Mouse (Mus musculus) neural tube, embryonic 11.5 days (tissue): ENCODE measurements at regions not wholly inside any gene's neighbourhood (a gene's known extent, or its start where the extent isn't known, plus 50 kb on each side); places are given as distances from the start of the nearest gene placed in this dataset.

Experiments used
- ATAC-seq: fragments of 200-750 bp; cut with Nextera tagmentation; 2 replicates; pipeline ENCODE4 v1.8.0; 2017; ENCODE audit warnings: moderate number of reproducible peaks, mild to moderate bottlenecking, moderate TSS enrichment, moderate library complexity; ENCODE audit not compliant: insufficient read depth, low FRiP score, low TSS enrichment
- DNase-seq: peaks from one replicate; pipeline ENCODE4 v3.0.0-alpha.2; 2015; ENCODE audit warnings: low spot score
- H3K27ac ChIP-seq: fragments of 300-500 bp; sonication (generic); 2 replicates; pipeline ENCODE4 v1.5.1; 2014; ENCODE audit warnings: low read depth, mild to moderate bottlenecking, low read length
- H3K27me3 ChIP-seq: fragments of 300-500 bp; sonication (generic); 2 replicates; pipeline ENCODE4 v1.6.1; 2014; ENCODE audit warnings: mild to moderate bottlenecking, low read length, mixed read lengths; ENCODE audit not compliant: control insufficient read depth, insufficient read depth
- H3K36me3 ChIP-seq: fragments of 300-500 bp; sonication (generic); 2 replicates; pipeline ENCODE4 v1.6.1; 2014; ENCODE audit warnings: mild to moderate bottlenecking, low read length, moderate library complexity, mixed read lengths; ENCODE audit not compliant: control insufficient read depth, insufficient read depth
- H3K4me1 ChIP-seq: fragments of 300-500 bp; sonication (generic); 2 replicates; pipeline ENCODE4 v1.6.1; 2014; ENCODE audit warnings: low read length, mixed read lengths; ENCODE audit not compliant: control insufficient read depth, insufficient read depth
- H3K4me2 ChIP-seq: fragments of 300-500 bp; sonication (generic); 2 replicates; pipeline ENCODE4 v1.6.1; 2014; ENCODE audit warnings: low read depth, mild to moderate bottlenecking, moderate library complexity
- H3K4me3 ChIP-seq: fragments of 300-500 bp; sonication (generic); 2 replicates; pipeline ENCODE4 v1.5.1; 2014; ENCODE audit warnings: low read depth, low read length
- H3K9ac ChIP-seq: fragments of 300-500 bp; sonication (generic); 2 replicates; pipeline ENCODE4 v1.6.1; 2014; ENCODE audit warnings: mild to moderate bottlenecking, low read length
- H3K9me3 ChIP-seq: fragments of 300-500 bp; sonication (generic); 2 replicates; pipeline ENCODE4 v1.6.1; 2016; ENCODE audit warnings: low read length; ENCODE audit not compliant: control insufficient read depth
- WGBS: fragments of 180-500 bp; shearing (Covaris S2); extraction: QIAGEN DNeasy Blood & Tissue Kit; methylation state at CpG from one replicate; pipeline ENCODE4 v1.1.7; 2014; 5-methylcytosine and 5-hydroxymethylcytosine counted together

DNA sequence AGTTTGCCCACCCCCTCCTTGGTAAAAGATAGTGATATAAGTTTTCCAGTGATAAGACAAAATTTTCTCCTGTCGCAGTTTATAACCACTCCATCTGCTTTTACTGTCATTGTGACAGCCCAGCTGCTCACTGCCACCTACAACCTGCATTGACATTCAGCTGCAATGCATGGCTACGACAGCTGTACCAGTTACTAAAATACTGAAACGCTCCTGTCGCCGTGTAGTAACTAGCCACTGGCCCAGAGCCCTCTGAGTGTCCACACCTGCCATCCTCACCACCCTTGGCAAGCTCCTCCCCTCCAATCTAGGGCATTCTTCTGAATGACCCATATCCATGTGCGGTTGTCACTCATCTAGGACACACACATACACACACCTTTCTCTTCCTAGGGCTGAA lies 286.2 kb downstream of the Bcor start:
- Histone ChIP-seq H3K4me1 (no peaks in the 10 kb centered on the region), H3K27me3 (no peaks in the 10 kb centered on the region), H3K4me3 (no peak overlapping the region), H3K36me3 (no peaks in the 10 kb centered on the region), H3K4me2 (no peak overlapping the region), H3K27ac (no peak overlapping the region), H3K9ac (no peak overlapping the region), H3K9me3 (no peaks in the 10 kb centered on the region)
- no peak for DNase-seq
- ATAC-seq: no peak
- 86% methylated on average over 6 of the region's 6 CpGs for WGBS

DNA sequence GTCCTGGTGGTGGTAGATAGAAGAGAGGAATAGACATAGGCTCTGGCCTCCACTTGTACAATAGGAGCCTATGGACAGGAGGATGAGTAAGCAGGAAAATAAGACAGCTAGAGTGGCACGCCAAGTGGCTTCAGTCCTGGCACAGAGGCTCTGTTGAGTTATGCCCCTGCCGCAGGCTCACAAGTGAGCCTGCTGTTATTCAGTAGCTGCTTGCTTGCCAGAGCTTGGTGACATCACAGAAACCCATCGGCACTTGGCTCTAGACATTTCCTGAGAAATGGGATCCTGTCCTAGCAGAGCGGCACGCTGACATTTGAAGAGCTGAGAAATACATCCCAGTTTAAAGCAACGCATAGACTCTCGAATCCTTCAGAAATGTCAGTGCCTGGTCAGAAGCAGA lies 283.5 kb downstream of the Bcor start:
- 92% methylated on average over 7 of the region's 7 CpGs for WGBS

DNA sequence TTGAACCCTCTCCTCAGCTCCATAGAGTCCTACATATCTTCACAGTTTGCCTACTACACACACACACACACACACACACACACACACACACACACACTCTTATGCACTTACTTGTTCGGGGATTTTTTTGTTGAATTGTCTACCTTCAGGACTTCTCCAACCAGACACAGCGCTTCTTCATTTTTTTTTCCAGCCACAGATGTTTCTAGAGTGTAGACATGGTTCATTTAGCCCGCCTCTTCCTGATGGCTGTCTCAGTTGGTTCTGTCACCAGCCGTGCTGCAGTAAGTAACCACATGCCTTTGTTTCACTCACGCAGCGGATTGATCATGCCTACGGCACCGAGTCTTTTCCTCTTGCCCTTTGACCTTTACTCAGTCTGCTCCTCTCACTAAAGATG lies 282.1 kb downstream of the Bcor start:
- Histone ChIP-seq H3K9me3 (no peaks in the 10 kb centered on the region), H3K4me2 (no peak overlapping the region), H3K4me1 (no peaks in the 10 kb centered on the region), H3K4me3 (no peak overlapping the region), H3K27ac (no peak overlapping the region), H3K27me3 (no peaks in the 10 kb centered on the region), H3K9ac (no peak overlapping the region), H3K36me3 (no peaks in the 10 kb centered on the region)
- 54% methylated on average over 8 of the region's 8 CpGs for WGBS
- DNase-seq (no peak), ATAC-seq (no peak)

More for the DNA sequence above, 283.5 kb downstream of the Bcor start:
- Histone ChIP-seq H3K4me3 (no peak overlapping the region), H3K9ac (no peak overlapping the region), H3K27me3 (no peaks in the 10 kb centered on the region), H3K4me2 (no peak overlapping the region), H3K36me3 (no peaks in the 10 kb centered on the region), H3K9me3 (no peaks in the 10 kb centered on the region), H3K27ac (no peak overlapping the region), H3K4me1 (no peaks in the 10 kb centered on the region)
- DNase-seq (no peak), ATAC-seq (no peak)

DNA sequence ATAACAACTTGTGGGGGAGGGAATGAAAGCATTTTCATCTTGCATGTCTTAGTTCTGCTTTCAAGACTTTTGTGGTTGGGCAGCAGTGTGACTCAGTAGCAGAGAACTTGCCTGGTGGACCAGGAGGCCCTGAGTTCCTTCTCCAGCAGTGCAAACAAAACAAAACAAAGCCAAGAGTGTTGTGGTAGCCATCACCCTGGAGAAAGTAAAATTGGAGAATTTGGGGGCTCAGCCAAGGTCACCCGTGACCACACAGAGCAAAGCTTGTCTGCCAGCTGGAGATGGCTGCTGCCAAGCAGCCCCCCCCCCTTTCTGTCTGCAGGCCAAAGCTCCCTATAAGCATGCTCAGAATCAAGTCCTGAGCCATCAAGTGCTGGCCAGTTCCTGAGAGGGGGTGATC lies 279.2 kb downstream of the Bcor start:
- ATAC-seq (no peak), DNase-seq (no peak)
- no peak overlapping the region for H3K9ac ChIP-seq
- no peaks in the 10 kb centered on the region for H3K36me3 ChIP-seq
- no peaks in the 10 kb centered on the region for H3K4me1 ChIP-seq
- no peak overlapping the region for H3K27ac ChIP-seq
- 89% methylated on average over 1 of the region's 1 CpGs for WGBS
- H3K4me2 ChIP-seq: no peak overlapping the region
- no peak overlapping the region for H3K4me3 ChIP-seq
- H3K9me3 ChIP-seq: no peaks in the 10 kb centered on the region
- no peaks in the 10 kb centered on the region for H3K27me3 ChIP-seq

DNA sequence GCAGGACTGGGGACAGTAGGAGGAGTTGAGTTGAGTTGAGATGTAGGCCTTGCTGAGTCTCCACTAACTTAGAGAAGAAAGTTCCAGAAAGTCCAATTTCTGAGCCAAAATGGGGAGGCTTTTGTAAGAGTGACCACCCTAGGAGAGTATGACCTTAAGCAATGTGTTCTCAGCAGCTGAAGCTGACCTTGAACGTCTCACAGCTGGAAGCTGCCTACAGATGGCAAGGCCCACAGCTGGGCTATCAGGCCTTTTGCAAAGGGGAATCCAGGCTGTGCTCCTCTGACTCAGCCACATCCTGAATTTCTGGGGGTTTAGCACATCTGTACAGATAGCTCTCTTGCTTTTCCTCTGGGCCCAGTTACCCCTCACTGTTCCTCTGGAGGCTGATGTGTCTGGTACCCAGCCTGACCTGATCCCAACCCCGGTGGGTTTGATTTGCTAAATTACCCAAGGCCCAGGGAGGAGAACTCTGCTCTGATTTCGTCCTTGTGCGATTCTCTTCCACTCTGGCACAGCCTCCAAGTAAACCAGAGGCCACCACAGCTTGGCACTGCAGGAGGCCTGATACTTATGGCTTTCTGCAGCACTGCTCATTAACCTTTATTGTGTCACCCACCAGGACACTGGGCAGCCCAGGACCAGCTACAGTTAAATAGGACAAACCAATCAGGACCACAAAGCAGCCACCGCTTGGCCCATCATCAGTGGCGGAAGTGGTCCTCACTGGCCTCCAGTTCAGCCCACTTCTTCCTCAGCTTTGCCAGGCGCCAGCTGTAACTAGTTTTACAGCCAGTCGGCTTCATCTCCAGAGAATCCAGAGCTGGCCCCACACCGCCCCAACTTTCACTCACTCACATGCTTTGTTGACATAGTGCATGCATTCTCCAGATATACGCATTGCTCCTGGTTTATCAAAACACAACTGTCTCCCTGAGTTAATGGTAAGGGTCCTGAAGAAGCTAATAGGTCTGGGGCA lies 276.1 kb downstream of the Bcor start:
- no peaks in the 10 kb centered on the region for H3K9me3 ChIP-seq
- no peak overlapping the region for H3K4me3 ChIP-seq
- no peak overlapping the region for H3K27ac ChIP-seq
- no peak overlapping the region for H3K4me2 ChIP-seq
- no peaks in the 10 kb centered on the region for H3K36me3 ChIP-seq
- H3K9ac ChIP-seq: no peak overlapping the region
- H3K27me3 ChIP-seq: no peaks in the 10 kb centered on the region
- ATAC-seq (no peak), DNase-seq (no peak)
- H3K4me1 ChIP-seq: no peaks in the 10 kb centered on the region
- WGBS: 48% methylated on average over 10 of the region's 10 CpGs

DNA sequence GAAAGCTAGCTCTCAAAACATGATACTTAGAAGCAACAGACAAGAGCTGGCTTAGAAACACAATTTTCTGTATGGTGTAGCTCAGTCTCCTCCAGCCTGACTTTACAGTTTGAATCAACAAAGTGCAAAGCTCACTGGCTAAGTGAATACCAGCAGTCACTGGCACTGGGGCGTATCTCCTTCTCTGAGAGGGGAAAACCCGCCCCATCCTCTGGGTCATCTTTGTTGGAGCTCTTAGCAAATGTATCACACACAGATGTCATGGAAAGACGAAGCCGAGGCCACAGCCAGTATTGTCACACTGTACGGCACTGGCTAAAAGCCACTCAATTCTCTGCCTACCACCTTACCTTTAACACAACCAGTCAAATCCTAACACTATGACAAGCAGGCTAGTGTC lies 267.8 kb downstream of the Bcor start:
- no peaks in the 10 kb centered on the region for H3K36me3 ChIP-seq
- ATAC-seq: no peak
- no peak for DNase-seq
- H3K4me1 ChIP-seq: no peaks in the 10 kb centered on the region
- 88% methylated on average over 5 of the region's 5 CpGs for WGBS
- H3K27me3 ChIP-seq: 0 out of 2 replicates have a peak, but pooled peaks cover 3% of the 10 kb centered on the region
- no peak overlapping the region for H3K27ac ChIP-seq
- H3K4me3 ChIP-seq: no peak overlapping the region
- H3K9ac ChIP-seq: no peak overlapping the region
- no peaks in the 10 kb centered on the region for H3K9me3 ChIP-seq
- no peak overlapping the region for H3K4me2 ChIP-seq

DNA sequence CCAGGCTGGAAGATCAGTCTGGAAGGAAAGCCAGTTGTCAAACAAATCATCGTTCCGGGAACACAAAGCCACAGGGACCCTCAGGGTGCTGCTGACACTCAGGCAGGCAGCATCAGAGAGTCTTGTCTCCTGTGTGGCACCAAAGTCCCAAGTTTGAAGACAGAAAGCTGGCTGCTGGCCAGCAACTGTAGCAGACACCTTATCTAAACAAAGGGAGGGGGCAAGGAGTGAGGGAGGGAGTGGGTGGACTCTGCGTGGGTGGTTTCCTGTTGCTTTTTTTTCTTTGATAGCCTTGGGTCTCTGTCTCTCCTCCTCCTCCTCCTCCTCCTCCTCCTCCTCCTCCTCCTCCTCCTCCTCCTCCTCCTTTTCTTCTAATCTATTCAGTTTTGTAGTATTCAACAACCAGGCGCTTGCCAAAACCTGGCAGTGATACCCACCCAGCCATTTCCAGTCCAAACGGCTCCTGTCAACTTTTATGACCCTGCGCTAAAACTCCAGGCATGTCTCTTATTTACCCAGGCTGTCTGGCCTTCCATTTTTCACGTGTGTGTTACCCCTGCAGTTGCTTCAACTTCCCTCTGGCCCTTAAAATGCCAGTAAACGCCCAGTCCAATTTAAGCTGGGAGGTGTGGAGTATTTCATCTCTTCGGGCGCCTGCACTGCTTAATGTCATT lies 266.4 kb downstream of the Bcor start:
- no peak overlapping the region for H3K27ac ChIP-seq

DNA sequence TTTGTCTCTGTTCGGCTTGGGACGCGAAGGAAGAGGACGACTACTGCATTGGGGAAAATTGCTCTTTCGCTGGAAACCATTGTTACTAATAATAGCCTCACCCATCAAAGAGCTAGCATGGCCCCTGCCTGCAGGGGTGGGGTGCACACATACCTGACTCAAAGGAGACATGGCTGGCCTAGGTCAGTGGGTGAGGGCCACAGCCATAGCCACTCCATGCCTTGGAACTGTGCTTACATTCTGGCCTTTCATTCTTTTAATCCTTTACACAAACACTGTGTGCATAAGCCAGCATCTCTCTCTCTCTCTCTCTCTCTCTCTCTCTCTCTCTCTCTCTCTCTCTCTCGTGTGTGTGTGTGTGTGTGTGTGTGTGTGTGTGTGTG lies 265.9 kb downstream of the Bcor start:
- no peaks in the 10 kb centered on the region for H3K4me1 ChIP-seq
- no peak overlapping the region for H3K27ac ChIP-seq
- H3K36me3 ChIP-seq: no peaks in the 10 kb centered on the region
- H3K9ac ChIP-seq: no peak overlapping the region
- no peaks in the 10 kb centered on the region for H3K9me3 ChIP-seq
- ATAC-seq (no peak), DNase-seq (no peak)
- H3K4me2 ChIP-seq: no peak overlapping the region
- WGBS: 42% methylated on average over 6 of the region's 6 CpGs
- no peak overlapping the region for H3K4me3 ChIP-seq
- 0 out of 2 replicates have a peak, but pooled peaks cover 3% of the 10 kb centered on the region for H3K27me3 ChIP-seq

More for the DNA sequence above, 266.4 kb downstream of the Bcor start:
- H3K36me3 ChIP-seq: no peaks in the 10 kb centered on the region
- ATAC-seq (no peak), DNase-seq (no peak)
- H3K27me3 ChIP-seq: 0 out of 2 replicates have a peak, but pooled peaks cover 3% of the 10 kb centered on the region
- 32% methylated on average over 9 of the region's 10 CpGs for WGBS
- no peaks in the 10 kb centered on the region for H3K9me3 ChIP-seq
- H3K4me3 ChIP-seq: no peak overlapping the region
- no peaks in the 10 kb centered on the region for H3K4me1 ChIP-seq
- no peak overlapping the region for H3K4me2 ChIP-seq
- H3K9ac ChIP-seq: no peak overlapping the region
